Mouse (Mus musculus) Patski (cell line): ENCODE data around the gene Cldn3. TPM values are rescaled to one million over a fixed set of nuclear protein-coding genes. Genes with fewer than 3 reads are reported as not detected.

ENCODE experiments used
- ATAC-seq: fragments of 100-300 bp; one replicate; pipeline ENCODE4 v1.8.0; 2021
- CTCF ChIA-PET: fragments of 350-600 bp; sonication (Branson Sonifier 250); formaldehyde crosslinking; loops from one replicate; lab custom pipeline; 2022; ENCODE audit warnings: inconsistent platforms; lab: Charles Lee
- POLR2A ChIA-PET: fragments of 350-600 bp; sonication (Branson Sonifier 250); formaldehyde crosslinking; loops from one replicate; lab custom pipeline; 2022; ENCODE audit warnings: antibody characterized with exemption, inconsistent platforms; lab: Charles Lee
- DNase-seq: peaks from one replicate; pipeline ENCODE4 v3.0.0-alpha.2; 2011; ENCODE audit warnings: low read depth, low spot score
- H3K27me3 ChIP-seq: fragments of 371-371 bp; one replicate; pipeline ENCODE4 v1.5.1; 2021
- CTCF ChIP-seq: fragments of 100-300 bp; IDR thresholded peaks from one replicate; pipeline ENCODE4 v1.5.1; 2021
- in situ Hi-C: fragments of 300-500 bp; cut with MboI; formaldehyde crosslinking; loops from 3 replicates; pipeline ENCODE4 v1.11.1; 2018; ENCODE audit warnings: low pct_unique_long_range_greater_than_20kb, mixed read lengths
- polyA plus RNA-seq: library from polyadenylated mRNA; unstranded; gene quantifications from one replicate; pipeline ENCODE4 v1.2.3, GENCODE M21; 2021

Gene Cldn3
- polyA plus RNA-seq, 1 experiment from 2014 or later: not detected

GRCm38 (mm10) chr5:135024665-135025224, 38.7 kb downstream of the Cldn3 start:
- H3K27me3 ChIP-seq: no peaks in the 10 kb centered on the region
- ChIA-PET CTCF (interaction anchor here (0.8 to 3.4 kb wide), 2 partner anchors 9 to 53 kb away, joined by 3 to 16 read pairs; partner anchors contain the start of gene Vps37d), POLR2A (interaction anchor here (1.0 kb wide), 1 partner anchor 11 kb away, joined by 4 read pairs; no protein-coding TSS in a partner anchor)
- DNase-seq: no peak
- in situ Hi-C loops: loop anchor here (5.0 kb wide), 1 partner anchor 48 kb away; no protein-coding TSS in a partner anchor
- ATAC-seq: no peak
- TF ChIP-seq CTCF: no peak

- in situ Hi-C loops: no loop called here
- POLR2A ChIA-PET: interaction anchor here (1.0 kb wide), 1 partner anchor 12 kb away, joined by 4 read pairs; no protein-coding TSS in a partner anchor
- no peak for TF ChIP-seq CTCF
- H3K27me3 ChIP-seq: no peaks in the 10 kb centered on the region
- CTCF ChIA-PET: interaction anchor here (1.3 to 3.4 kb wide), 2 partner anchors 10 to 13 kb away, joined by 4 to 16 read pairs; no protein-coding TSS in a partner anchor
- DNase-seq (no peak), ATAC-seq (no peak)
These were observed 39.9 kb downstream of the Cldn3 start for GRCm38 (mm10) chr5:135025899-135026298.

- ATAC-seq (peak; percentile 49), DNase-seq (no peak)
- ChIA-PET POLR2A (interaction anchor here (0.6 to 0.7 kb wide), 2 partner anchors 137 to 141 kb away, joined by 3 to 4 read pairs; no protein-coding TSS in a partner anchor), CTCF (no interaction called here)
- in situ Hi-C loops: no loop called here
- TF ChIP-seq CTCF: no peak
- no peaks in the 10 kb centered on the region for H3K27me3 ChIP-seq
These were observed 43.2 kb downstream of the Cldn3 start for GRCm38 (mm10) chr5:135029007-135029854.

- ATAC-seq: no peak
- no peak for TF ChIP-seq CTCF
- H3K27me3 ChIP-seq: no peaks in the 10 kb centered on the region
- in situ Hi-C loops: no loop called here
- DNase-seq: no peak
- POLR2A ChIA-PET: interaction anchor here (0.6 kb wide), 1 partner anchor 33 kb away, joined by 3 read pairs; no protein-coding TSS in a partner anchor
- CTCF ChIA-PET: no interaction called here
These were observed 46.6 kb downstream of the Cldn3 start for GRCm38 (mm10) chr5:135032581-135032980.

GRCm38 (mm10) chr5:135034593-135034992, 48.6 kb downstream of the Cldn3 start:
- H3K27me3 ChIP-seq: no peaks in the 10 kb centered on the region
- no peak for DNase-seq
- TF ChIP-seq CTCF: no peak
- in situ Hi-C loops: no loop called here
- POLR2A ChIA-PET: interaction anchor here (1.6 kb wide), 1 partner anchor 18 kb away, joined by 3 read pairs; no protein-coding TSS in a partner anchor
- CTCF ChIA-PET: interaction anchor here (1.9 to 4.0 kb wide), 3 partner anchors 12 to 18 kb away, joined by 5 to 24 read pairs (median 6); partner anchors contain the start of gene Stx1a
- ATAC-seq: no peak

GRCm38 (mm10) chr5:135035608-135036359, 49.8 kb downstream of the Cldn3 start:
- CTCF ChIA-PET: interaction anchor here (1.3 to 4.0 kb wide), 4 partner anchors 13 to 19 kb away, joined by 3 to 24 read pairs (median 6); partner anchors contain the start of gene Stx1a
- in situ Hi-C loops: no loop called here
- no peak for ATAC-seq
- DNase-seq: no peak
- TF ChIP-seq CTCF: no peak
- POLR2A ChIA-PET: interaction anchor here (0.9 kb wide), 1 partner anchor 20 kb away, joined by 3 read pairs; no protein-coding TSS in a partner anchor
- H3K27me3 ChIP-seq: no peaks in the 10 kb centered on the region

Other genes with a start within 250 kb of the Cldn3 start
- gene Eln, start 238.9 kb upstream of the Cldn3 start, polyA plus RNA-seq: not detected
- not detected for gene Tmem270, start 79.5 kb upstream of the Cldn3 start, polyA plus RNA-seq
- gene Cldn13, start 70.7 kb upstream of the Cldn3 start, polyA plus RNA-seq: not detected
- gene Mettl27, start 53.8 kb upstream of the Cldn3 start, polyA plus RNA-seq: 27.5 TPM
- gene Cldn4, start 39.3 kb upstream of the Cldn3 start, polyA plus RNA-seq: 0.09 TPM
- gene Abhd11, start 22.9 kb downstream of the Cldn3 start, polyA plus RNA-seq: 82.8 TPM
- 12.0 TPM for gene Stx1a, start 37.3 kb downstream of the Cldn3 start, polyA plus RNA-seq
- 22.5 TPM for gene Dnajc30, start 78.0 kb downstream of the Cldn3 start, polyA plus RNA-seq
- 58.7 TPM for gene Bud23, start 78.7 kb downstream of the Cldn3 start, polyA plus RNA-seq
- 18.1 TPM for gene Vps37d, start 92.1 kb downstream of the Cldn3 start, polyA plus RNA-seq
- 2.8 TPM for gene Mlxipl, start 103.7 kb downstream of the Cldn3 start, polyA plus RNA-seq
- gene Tbl2, start 163.4 kb downstream of the Cldn3 start, polyA plus RNA-seq: 12.3 TPM
- 43.5 TPM for gene Bcl7b, start 182.1 kb downstream of the Cldn3 start, polyA plus RNA-seq
- gene Baz1b, start 201.1 kb downstream of the Cldn3 start, polyA plus RNA-seq: 92.8 TPM